Mouse (Mus musculus) retina, postnatal 1 day (tissue): ENCODE data around the gene Zbtb48.

Experiments
- DNase-seq: peaks from one replicate; pipeline ENCODE4 v3.0.0-alpha.2; 2012

Gene Zbtb48

DNA sequence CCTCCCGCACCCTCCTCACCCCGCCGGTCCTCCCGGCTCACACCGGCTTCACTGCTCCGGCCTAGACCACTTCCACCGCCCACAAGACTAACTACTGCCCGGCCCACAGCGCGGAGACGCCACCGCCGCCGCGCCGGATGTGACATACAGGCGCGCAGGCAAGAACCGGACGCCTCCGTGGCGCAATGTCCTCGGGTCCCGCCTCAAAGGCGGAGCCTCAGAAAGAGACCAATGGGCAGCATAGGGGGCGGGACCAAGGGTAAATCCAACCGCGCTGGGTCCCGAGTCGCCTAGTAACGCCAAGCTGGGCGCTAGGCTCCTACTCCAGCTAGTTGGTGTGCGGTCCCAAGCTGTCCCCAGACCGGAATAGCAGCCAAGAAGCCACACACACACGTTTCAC, at the start of gene Zbtb48:
Gene Zbtb48 (minus strand): TSS at position 148 of the 400 bp plus-strand sequence.
- peak; percentile 98 for DNase-seq

DNA sequence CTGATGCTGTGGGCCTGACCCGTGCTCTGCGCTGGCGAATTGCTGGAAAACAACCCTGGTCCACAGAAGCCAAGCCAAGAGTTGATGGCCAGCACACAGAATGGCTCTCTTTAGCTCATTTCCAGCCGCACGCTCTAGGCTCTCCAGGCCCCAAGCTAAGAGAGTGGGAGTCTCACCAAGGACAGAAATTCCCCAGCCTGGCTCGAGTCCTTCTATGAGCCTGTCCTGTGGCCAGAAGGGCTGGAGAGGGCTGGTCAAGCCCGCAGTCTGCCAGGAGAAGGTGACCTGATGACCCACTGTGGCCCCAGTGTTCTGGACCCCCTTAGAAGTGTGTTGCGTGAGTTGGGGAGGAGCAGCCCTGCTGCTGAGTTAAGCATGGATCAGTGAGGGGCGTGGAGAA, 49.7 kb upstream of the Zbtb48 start:
- no peak for DNase-seq

DNA sequence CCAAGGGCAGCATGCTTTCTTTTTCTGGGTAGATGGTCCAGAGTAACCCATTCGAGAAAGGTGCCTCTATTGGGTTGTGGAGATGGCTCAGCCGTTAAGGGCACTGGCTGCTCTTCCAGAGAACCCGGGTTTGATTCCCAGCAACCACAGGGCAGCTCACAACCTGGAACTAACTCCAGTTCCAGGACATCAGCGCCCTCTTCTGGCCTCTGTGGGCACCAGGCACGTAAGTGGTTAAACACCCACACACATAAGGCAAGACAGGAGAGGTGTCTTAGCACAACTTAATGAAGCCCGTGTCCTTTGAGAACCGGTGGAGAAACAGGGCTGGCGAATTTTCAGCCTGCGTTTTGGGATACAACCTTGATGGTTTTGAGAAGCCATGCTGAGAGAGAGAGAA, 47.1 kb upstream of the Zbtb48 start:
- DNase-seq: no peak

DNA sequence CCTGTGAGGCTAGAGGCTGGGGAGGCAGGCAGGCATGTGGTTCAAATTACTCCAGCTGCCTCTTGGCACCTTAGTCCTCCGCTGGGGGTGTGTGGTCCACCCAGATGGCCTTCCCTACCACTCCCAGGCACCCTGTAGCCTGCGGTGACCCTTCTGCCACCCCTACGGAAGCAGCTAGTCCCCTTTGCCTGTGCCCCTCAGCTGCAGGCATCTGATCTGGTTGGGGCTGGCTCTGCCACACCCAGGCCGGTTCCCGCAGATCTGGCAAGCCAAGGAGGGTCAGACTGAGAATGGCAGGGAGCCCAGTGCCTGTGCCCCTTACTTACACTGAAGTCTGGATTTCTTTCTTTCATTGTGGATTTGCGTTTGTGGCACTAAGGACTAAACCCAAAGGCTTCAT, 46.2 kb upstream of the Zbtb48 start:
- DNase-seq: no peak

DNA sequence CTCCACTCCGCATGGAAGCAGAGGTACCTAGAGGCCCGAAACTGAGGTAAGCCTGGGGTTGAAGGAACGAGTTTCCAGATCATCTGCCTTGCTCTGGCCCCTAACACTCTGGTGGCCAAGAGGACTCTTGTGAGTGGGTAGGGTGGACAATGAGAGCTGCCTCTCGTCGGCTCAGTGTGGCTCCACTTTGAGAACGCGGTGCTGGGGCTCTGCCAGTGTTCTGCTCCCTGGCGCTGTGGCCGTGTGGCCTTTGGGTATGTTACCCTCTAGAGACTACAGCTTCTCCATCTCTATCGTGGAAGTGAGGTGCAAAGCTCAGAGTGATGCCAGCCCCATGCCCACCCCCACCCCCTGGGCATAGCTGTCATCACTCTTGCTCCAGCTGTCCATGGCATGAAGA, 45.2 kb upstream of the Zbtb48 start:
- DNase-seq: peak; percentile 40

DNA sequence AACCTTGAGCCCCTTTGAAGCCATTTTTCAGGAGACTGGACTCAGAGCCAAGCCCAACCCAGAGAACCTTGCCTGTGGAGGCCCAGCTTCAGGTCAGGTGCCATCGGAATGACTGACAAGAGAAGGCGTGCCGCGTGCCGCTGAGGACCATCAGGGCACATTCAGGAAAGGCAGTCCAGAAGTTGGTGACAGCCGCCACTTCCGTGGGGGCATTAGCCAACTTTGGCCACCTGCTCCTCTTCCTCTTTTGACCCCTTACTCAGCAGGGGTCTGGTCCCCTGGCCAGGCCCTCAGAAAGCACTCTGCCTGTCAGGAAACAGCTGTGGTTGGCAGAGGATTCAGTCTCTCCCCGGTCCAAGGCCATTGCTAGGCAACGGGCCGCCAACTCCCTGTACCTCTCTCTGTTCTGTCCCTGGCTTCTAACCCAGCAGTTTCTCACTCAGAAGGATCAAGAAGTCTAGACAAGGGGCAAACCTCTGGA, 44.7 kb upstream of the Zbtb48 start, which contains the start of gene Plekhg5:
Gene Plekhg5 (plus strand): TSS at position 378 of the 481 bp plus-strand sequence.
- DNase-seq: no peak

DNA sequence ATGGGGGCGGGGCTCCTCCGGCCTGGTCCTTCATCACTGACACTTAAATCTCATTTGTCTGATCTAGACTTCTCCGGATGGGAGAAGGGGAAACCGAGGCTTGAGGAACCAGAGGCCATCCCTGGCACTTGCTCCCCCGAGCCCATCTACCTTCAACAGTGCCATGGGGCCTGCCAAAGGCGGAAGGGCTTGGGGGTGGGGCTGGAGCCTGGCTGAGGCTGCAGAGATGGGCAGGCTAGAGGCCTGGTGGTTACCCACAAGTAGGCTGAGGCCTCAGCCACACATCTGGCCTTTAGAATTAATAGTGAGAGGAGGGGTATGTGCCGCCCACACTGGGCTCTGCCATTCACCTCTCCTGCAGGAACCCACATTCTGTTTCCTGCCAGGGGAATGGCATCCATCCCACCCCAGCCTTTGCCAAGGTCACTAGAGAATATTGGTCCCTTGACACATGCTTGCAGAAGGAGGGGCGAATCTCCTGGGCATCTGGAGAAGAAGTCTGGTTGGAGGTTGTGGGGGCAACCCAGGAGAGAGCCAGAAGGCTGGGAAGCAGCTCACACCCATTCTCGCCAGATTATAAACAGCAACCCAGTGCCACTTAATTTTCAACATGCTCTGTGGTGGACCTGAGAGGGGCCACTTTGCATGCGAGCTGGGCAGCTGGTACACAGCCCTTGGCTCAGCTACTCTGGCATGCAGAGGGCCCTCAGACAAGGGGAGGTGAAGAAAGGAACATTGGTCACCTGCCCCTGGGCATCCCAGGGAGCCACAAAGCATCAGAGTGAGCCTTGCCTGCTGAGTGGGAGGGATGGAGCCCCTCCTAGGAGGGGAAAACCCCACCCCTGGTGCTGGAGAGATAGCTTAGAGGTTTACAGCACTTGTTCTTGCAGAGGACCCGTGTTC, 43.3 kb upstream of the Zbtb48 start:
- no peak for DNase-seq

DNA sequence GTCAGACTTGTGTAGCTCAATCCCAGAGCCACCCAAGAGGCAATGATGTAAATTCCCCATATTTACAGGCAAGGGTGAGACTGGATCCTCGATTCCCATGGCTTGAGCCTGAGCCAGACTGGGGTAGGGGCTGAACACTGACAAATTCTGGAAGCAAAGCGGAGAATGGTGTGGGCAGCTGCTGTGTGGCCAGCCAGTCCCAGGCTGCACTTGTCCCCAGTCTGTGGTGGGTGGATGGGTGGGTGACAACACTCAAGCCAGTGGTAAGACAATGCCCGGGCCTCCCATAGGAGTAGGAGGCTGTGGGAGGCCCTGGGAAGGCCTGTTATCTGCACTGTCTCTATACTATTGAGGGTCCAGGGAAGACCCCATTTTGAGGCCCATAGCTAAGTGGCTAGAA, 41.8 kb upstream of the Zbtb48 start:
- no peak for DNase-seq

DNA sequence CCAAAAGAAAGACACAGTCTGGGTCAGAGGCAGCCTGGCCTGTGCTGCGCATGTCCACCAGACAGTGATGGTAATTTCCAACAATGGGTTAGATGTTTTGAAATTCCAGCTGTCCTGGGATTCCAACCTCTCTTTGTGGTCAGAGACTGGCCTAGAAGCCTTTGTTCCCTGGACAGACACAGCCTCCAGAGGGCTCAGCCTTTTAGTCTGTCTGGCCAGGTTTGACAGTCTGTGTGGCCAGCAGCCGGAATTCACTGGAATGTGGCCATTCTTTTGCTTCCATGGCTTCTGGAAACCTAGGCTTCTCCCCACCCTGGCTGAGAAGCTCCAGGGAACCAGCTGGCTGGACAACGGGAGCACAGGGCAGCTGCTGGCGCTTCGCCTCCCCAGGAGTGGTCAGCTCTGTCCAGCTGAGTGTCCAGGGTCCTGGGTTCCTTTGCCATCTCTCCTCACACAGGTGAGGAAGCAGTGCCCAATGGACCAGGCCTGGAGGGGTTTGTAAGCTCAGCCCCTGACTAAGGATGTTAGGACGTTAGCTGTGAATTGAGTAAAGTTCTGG, 40.8 kb upstream of the Zbtb48 start:
- no peak for DNase-seq

DNA sequence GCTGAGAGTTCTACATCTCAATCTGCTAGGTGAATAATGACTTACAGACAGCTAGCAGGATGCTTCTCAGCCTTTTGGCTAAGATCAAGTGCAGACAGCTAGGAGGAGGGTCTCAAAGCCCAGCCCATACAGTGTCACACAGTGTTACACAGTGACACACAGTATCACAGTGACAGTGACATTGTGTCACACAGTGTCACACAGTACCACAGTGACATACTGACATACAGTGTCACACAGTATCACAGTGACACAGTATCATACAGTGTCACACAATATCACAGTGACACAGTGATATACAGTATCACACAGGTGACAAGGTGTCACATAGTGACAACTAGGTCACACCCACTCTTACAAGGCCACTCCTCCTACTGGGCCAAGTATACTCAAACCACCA, 39.8 kb upstream of the Zbtb48 start:
- no peak for DNase-seq

DNA sequence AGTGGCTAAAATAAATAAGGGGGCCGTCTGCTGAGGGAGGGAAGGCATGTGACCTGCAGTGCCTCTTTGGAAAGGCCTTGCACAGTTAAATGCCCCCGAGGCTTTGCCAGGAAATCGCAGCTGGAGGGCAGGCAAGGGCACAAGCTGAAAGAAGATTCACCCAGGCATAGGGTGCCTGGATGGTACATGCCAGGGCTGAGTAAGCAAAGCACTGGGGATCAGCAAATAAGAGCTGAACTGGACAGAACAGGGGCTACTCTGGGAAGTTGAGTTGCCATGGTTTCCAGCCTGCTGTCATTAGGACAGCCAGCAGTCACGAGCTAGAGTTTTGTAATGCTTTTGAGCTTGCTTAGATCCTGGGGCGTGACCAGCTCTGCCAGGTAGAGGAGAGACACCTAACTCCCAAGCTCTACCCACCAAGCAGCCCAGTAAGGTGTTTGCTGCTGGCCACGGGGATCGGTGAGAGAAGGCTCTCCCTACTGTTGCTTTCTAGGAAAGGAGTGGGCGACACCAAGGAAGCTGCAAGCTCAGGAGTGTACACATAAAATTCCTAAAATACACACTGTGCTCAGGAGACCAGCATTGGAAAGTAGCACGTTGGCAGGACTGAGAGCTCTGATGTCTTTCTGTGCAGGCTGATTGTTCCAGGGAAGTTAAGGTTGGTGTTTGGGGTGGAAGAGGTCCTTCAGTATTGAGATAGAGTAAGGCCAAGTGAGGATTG, 35.1 kb upstream of the Zbtb48 start:
- DNase-seq: no peak

DNA sequence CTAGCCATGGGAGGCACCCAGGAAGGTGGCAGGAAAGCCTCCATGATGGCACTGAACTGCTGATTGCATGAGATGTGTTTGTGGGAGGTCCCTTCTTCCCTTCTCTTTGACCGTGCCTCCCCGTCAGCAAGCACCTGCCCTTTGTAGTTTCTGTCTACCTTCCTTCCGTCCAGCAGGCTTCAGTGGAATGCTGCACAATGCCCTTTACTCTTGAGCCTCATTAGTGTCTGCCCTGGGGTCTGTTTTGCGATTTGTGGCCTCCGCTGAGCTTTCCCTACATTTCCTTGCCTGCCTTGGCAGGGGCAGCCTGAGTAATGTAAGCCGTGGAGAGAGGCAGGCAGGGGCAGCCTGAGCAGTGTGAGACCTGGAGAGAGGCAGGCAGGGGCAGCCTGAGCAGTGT, 17.1 kb upstream of the Zbtb48 start:
- no peak for DNase-seq

DNA sequence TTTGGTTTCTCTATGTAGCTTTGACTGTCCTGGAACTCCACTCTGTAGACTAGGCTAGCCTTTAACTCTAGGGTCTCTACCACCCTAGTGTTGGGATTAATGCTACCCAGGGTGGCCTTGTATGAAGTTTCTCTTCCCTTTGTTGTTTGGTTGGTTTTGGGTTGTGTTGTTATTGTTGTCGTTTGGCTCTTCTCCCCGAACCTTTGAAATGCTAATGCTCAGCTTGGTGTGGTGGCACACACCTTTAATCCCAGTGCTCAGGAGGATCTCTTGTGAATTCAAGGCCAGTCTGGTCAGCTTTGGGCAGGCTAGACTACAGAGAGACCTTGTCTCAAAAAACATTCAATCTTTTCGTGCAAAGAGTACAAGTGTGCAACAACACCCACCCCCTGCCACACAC, 15.7 kb upstream of the Zbtb48 start:
- no peak for DNase-seq

DNA sequence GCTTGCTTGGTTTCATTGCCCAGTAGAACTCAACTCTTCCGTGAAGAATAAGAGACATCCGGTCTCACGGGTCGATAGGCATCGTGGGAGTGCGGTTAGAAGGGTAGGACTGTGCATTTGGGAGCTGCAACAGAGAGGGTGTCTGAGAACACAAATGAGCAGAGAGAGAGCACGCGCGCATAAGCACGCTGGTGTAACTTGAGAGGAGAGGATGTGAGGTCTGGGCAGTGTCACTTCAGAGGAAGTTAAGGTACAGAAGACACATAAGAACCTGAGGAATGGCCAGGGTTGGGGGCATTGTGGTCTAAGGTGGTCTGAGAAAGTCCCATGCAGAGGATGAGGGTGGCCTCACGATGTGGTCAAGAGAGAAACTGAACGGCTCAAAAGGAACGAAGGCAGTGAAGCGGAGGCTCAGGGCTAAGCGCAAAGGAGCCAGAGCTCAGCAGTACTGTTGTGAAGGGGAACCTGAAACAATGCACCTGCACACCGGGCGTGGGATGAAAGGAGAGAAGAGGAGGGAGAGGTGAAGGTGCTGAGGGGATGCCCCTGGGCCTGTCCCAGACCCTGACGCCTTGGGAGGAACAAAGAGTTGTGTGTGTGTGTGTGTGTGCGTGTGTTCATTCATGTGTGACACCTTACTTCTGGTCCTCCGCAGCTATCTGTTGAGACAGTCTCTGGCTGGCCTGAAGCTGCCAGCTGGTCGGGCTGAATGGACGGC, 14.6 kb upstream of the Zbtb48 start:
- no peak for DNase-seq

DNA sequence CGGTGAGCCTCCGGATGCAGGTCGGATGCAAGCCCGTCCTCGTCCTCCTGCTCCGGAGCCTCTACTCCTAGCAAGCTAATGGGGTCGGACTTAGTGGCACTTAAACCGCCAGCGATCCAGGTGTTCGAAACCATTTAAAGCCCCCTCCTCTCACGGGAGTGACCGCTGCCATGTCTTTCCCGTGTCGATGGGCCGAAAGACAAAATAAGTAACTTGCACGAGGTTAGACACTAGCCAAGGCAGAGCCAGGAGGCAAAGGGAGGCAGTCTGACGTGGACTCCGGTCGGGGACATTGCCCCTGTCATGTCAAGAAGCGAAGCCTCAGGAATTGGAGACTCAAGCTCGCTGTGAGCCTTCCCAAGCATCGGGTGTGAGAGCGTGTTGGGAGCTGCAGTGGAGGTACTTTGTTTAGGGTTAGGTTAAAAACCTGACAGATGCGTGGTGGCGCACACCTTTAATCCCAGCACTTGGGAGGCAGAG, 12.4 kb upstream of the Zbtb48 start:
- DNase-seq: no peak

DNA sequence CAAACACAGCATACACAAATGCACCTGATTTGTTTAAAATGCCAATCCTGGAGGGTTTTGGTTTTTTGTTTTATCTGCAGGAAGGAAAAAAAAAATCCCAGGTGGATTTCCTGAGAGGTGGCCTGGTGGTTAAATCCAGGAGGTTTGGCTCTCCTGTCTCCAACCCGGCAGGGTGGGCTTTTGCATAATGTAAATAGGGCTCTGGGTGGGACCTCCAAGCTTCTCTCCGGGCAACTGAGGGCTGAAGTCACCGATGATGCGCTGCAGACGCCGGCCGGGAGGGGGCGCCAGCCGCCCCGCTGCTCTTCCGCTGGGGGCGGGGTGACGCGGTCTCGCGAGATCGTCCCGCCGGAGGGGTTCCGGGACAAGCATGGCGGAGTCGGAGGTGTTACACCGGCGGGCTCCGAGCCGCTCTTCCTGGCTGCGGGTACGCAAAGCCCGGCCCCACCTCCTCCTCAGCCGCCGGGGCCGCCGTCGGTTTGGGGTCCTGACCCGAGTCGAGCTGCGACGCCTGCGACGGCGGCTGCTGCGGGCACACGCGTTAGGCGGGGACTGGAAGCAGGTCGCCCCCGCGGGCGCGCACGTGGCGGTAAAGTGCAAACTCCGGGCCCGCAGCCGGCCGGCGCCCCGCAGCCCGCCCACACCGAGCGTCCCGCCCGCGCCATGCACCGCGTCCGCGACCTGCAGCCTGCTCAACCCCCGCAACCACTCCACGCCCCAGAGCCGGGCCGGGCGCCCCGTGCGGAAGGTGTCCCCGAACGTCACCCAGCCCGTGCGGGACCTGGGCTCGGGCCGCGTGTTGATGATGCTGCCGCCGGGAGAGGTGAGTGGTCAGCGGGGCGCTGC, 11.7 kb upstream of the Zbtb48 start, which contains the start of gene Nol9:
Gene Nol9 (plus strand): TSS at position 337 of the 846 bp plus-strand sequence.
- peak; percentile 93 for DNase-seq

DNA sequence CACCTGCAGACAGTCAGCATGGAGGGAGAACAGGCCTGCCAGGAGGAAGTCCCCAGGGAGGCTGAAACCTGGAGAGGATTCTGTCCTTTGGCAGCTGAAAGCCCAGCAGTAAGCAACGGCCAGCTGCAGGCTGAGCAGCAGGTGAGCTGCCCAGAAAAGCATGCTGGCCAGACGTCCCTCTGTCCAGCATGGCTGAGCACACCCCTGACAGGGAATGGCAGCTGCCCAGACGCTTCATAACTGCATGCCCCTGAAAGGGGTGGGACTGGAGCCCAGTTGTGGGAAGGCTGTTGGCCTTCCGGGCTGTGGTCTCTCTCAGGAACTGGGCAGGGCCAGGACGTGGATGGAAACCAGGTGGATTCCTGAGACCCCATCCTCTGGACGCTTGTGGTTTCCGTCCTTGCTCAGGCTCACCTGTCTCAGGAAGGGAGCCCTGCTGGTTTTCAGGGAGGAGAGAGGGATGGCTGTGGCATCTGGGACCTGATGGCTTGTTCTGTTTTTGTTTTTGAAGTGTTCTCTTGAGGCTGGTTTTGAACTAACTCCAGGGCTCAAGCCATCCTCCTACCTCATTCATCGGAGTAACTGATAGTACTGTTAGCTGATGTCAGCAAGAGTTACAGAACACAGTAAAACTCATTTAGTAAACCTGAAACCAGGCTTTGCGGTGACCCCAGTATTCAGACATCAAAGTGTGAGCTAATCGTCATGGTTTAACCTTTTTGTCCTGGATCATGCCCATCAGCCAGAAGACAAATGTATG, 10.9 kb upstream of the Zbtb48 start, which contains the start of gene Tas1r1:
Gene Tas1r1 (minus strand): TSS at position 344 of the 760 bp plus-strand sequence.
- DNase-seq: no peak

DNA sequence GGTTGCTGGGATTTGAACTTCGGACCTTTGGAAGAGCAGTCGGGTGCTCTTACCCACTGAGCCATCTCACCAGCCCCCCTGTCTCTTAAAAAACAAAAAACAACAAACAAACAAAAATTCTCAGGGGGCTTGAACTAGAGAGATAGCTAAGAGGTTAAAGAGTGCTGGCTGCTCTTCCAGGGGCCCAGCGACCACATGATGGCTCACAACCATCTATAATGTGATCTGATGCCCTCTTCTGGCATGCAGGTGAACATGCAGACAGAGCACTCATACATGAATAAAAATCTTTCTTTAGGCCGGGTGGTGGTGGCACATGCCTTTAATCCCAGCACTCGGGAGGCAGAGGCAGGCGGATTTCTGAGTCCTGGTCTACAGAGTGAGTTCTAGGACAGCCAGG, 9.0 kb upstream of the Zbtb48 start:
- DNase-seq: peak; percentile 14

DNA sequence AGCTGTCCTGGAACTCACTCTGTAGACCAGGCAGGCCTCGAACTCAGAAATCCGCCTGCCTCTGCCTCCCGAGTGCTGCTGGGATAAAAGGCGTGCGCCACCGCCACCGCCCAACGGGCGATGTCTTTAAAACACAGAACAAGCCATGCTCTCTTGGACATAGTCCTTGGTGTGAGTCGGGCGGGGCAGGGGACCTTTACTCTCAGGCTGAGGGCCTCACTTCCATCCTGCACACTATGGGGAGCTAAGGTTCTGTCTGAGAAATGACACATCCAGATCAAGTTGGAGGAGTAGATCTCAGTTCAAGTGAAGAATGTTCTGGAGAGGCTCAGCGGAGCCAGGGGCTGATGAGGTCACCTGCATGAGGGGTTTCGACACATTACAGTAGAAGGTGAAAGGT, 5.5 kb upstream of the Zbtb48 start:
- DNase-seq: no peak

DNA sequence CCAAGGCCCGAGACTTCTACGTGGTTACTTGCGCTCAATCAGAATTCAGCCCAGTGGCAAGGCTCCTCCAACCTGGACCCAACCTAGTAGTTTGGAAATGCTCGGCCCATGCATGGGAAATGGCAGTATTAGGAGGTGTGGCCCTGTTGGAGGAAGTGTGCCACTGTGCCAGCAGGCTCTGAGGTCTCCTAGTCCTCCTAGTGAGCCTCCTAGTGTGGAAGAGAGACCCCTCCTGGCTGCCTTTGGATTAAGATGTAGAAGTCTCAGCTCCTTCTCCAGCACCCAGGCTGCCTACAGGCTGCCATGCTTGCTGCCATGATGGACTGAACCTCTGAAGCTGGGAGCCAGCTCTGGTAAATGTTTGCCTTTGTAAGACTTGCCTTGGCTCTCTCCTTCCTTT, 2.5 kb upstream of the Zbtb48 start:
- peak; percentile 51 for DNase-seq

DNA sequence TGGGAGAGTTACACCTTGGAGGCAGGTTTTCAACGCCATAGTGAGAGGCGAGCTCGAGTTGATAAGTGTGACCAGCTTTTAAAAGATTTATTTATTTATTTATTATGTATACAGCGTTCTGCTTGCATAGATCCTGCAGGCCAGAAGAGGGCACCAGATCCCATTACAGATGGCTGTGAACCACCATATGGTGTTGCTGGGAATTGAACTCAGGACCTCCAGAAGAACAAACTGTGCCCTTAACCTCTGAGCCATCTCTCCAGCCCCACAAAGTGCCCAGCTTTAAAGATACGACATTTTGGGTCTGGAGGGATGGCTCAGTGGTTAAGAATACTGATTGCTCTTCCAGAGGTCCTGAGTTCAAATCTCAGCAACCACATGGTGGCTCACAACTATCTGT, 1.6 kb upstream of the Zbtb48 start:
- no peak for DNase-seq
